Mouse (Mus musculus) layer of hippocampus, adult 2 months (tissue): ENCODE data around the gene Aak1. TPM values are rescaled to one million over a fixed set of nuclear protein-coding genes. Genes with fewer than 3 reads are reported as not detected.
"Not testable (repeated sequence)": the region's sequence is repeated elsewhere in the genome, so short reads cannot be mapped to it uniquely, and the experiment has no call there.

Source experiments
- DNase-seq, 2 experiments: peaks; one replicate each; pipeline ENCODE4 v3.0.0; 2022; ENCODE audit warnings: low spot score in 2 of 2
- H3K27ac ChIP-seq: fragments of 200-600 bp; 2 replicates; pipeline ENCODE4 v1.8.1; 2022
- H3K4me3 ChIP-seq: fragments of 200-600 bp; 2 replicates; pipeline ENCODE4 v1.8.1; 2022; ENCODE audit warnings: mild to moderate bottlenecking
- CTCF ChIP-seq: fragments of 200-600 bp; conservative IDR thresholded peaks from 2 replicates; pipeline ENCODE4 v1.8.1; 2022; ENCODE audit warnings: antibody characterized with exemption, mild to moderate bottlenecking, moderate library complexity
- total RNA-seq, 2 experiments: library from RNA; stranded (reverse); gene quantifications; 2 replicates each; pipeline ENCODE4 v1.2.3; 2021

Aak1 gene
- total RNA-seq, 2 experiments from 2014 or later = 445 to 462 TPM

DNA sequence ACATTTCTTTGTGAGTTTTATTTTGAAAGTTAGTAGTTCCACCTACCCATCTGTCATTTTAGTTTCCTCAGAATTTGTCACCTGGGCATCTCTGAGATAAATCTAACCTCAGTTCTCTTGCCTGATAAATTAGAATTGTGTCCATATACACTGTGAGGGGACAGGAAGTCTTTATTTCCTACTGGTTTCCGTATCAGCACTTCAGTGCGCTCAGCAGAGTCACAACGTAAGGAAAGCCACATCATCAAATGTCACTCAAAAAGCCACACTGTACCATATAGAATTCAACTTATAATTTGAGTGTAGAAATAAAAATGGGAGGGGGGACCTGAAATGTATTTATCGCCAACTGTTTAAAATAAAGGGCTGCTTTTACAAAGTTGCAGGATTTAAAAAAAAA, 144.9 kb downstream of the Aak1 start:
- no peak for TF ChIP-seq CTCF
- no peak for DNase-seq
- H3K27ac ChIP-seq = no peak overlapping the region
- H3K4me3 ChIP-seq = no peak overlapping the region

DNA sequence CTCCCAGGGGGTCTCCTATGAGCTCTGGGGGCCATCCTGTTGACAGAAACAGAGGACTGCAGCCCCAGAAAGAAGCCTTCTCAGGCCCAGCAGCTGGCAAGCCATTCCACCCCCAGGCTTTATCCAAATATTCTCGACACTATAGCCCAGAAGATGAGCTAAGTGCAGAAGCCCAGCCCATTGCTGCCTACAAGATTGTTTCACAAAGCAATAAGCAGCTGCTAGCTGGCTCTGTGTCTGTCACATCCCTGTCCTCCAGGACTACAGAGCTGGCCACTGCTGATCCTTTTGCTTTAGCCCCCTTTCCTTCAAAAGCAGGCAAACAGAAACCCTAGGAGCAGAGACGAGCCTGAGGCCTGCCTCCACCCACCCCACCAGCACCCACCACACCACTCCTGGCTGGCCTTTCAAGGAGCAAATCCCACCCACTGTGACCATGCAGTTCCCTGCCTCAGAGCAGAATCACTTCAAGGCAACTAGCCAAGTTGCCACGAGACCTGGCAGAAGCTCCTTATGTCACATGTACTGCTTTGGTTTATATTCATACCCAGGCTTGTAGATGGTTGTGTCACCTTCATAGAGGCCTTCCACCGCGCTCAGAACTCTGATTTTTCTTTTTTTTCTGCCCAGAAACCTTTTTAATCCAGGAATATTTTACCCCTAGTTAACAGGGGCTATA, 147.5 kb downstream of the Aak1 start:
- Histone ChIP-seq H3K4me3 (no peak overlapping the region), H3K27ac (peak overlapping the region; percentile 63)
- DNase-seq = peak; percentile 30 to 38
- TF ChIP-seq CTCF = no peak

GRCm38 (mm10) chr6:86997360-86997759, 148.0 kb downstream of the Aak1 start:
- Histone ChIP-seq H3K4me3 (no peak overlapping the region), H3K27ac (0 out of 2 replicates have a peak overlapping the region, but pooled peaks have one; percentile 63)
- no peak for TF ChIP-seq CTCF
- no peak for DNase-seq

- Histone ChIP-seq H3K4me3 (no peak overlapping the region), H3K27ac (peak overlapping the region; percentile 46)
- DNase-seq = no peak
- TF ChIP-seq CTCF = no peak
Observed at GRCm38 (mm10) chr6:87001995-87002394, 152.7 kb downstream of the Aak1 start.

DNA sequence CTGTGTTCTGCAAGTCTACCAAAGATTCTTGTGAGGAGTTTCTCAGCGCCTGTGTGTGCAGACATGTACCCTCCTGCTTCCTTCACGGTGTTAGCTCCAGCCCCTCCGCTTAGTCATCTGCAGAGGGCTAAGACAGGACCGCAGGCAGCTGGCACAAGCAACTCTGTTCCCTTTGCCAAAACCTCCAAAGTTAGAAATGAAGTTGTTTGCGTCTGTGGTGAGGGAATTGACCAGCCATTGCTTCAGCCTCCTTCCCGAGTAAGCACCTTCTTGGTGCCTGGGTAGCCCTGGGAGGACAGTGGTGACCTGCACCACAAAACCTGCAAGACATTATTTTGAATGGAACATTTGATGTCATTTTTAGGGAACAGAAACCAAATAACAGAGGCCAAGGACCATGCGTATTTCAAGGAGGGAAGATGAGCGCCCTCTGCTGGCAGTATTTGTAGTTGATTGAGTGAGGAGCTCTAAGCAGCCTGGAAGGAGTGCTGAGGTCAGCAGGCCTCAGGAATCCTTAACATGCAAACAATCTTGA, 153.3 kb downstream of the Aak1 start:
- peak overlapping the region; percentile 46 for H3K27ac ChIP-seq
- H3K4me3 ChIP-seq = peak overlapping the region; percentile 23; the same call in 1 of the 2 replicates
- TF ChIP-seq CTCF = peak; percentile 97
- DNase-seq = peak; percentile 71 to 83

DNA sequence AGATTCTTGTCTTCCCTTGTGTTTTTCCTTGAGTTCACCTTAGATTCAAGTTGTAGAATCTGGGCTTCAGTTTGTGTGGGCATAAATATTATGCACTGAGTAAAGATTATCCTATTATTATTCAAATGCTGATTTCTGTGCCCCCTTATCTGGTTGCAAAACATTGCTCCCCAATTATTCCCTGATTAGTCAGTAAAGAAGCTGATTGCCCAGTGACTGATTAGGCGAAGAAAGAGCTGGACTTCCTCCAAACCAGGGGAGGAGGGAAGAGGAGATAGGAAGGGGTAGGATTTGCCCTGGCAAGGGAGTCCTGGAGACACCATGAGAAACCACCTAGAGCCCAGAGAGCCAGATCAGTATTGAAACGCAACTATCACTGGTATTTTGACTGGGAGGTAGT, 154.8 kb downstream of the Aak1 start:
- Histone ChIP-seq H3K27ac (no peak overlapping the region), H3K4me3 (no peak overlapping the region)
- TF ChIP-seq CTCF = no peak
- no peak for DNase-seq

GRCm38 (mm10) chr6:87005577-87005976, 156.3 kb downstream of the Aak1 start:
- no peak for TF ChIP-seq CTCF
- no peak overlapping the region for H3K27ac ChIP-seq
- H3K4me3 ChIP-seq = no peak overlapping the region
- DNase-seq = no peak

DNA sequence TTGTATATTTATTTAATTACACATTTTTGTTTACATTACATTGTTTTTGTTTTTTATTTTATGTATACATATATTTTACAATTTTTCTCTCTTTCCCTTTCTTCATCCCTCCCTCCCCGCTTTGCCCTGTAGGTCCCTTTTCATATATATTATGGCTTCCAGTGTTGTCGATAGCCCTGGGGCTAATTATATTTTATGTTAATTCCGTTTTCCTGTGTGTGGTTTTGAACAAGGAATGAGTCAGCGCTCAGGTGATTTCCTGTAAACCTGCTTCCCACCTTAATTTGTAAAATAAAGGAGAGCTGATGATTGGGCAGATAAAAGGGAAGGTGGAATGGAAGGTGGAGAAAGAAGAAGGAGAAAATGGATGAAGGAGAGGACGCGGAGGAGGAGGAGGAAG, 159.6 kb downstream of the Aak1 start, which contains the start of gene Nfu1:
Gene Nfu1, plus strand, starts transcription at position 350 of the 400 bp plus-strand sequence.
- TF ChIP-seq CTCF = no peak
- peak within 1 kb of the TSS; percentile 97 for H3K27ac ChIP-seq
- DNase-seq = no peak
- H3K4me3 ChIP-seq = peak within 1 kb of the TSS; percentile 80

DNA sequence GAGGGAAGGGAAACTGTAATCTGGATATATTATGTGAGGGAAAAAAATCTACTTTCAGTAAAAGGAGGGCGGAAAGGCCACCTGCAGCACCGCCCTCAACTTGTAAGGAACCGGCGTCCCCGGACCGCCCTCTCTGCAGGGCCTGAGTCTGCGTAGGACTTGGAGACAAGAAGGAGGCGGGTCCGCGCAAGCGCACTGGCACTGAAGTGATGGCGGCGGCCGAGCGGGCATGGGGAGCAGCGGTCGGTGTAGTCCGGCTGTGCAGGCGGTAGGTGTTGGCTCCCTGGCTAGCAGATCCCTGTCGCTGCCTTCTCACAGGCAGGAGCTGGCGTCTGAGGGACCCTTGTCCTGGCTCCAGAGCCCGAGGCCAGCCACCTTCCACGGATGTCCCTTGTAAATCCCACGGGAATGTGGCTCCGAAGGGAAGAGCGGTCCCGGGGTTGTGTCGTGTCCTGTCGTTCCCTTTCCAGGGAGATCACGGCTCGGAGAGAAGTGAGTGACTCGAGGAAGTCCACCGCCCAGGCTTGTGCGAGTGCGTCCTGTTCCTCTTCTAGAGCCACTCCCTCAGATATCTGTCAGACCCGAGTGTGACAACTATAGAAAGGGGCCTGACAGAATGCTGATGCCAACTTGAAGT, 160.5 kb downstream of the Aak1 start:
- TF ChIP-seq CTCF = no peak
- DNase-seq = peak; percentile 94 to 95
- H3K27ac ChIP-seq = peak overlapping the region; percentile 97
- H3K4me3 ChIP-seq = peak overlapping the region; percentile 80

DNA sequence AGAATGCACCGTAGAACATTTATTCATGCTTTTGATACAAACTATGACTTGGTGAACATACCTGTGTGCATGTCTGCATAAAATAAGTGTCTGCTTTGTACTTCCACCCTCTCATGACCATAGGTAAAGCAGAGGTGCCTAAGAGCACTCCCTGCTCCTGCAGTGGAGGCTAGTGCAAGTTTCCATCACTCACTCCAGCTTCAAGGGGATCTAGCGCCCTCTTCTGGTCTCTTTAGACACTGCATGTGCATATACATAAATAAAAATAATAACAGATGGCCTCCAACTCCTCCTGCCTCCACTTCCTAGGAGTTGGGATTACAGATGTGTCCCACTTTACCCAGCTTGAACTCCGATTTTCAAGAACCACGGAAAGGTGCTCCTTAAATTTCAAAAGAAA, 167.6 kb downstream of the Aak1 start:
- H3K27ac ChIP-seq = no peak overlapping the region
- no peak overlapping the region for H3K4me3 ChIP-seq
- TF ChIP-seq CTCF = peak; percentile 79
- DNase-seq = peak in 1 of 2 experiments; percentile 58

DNA sequence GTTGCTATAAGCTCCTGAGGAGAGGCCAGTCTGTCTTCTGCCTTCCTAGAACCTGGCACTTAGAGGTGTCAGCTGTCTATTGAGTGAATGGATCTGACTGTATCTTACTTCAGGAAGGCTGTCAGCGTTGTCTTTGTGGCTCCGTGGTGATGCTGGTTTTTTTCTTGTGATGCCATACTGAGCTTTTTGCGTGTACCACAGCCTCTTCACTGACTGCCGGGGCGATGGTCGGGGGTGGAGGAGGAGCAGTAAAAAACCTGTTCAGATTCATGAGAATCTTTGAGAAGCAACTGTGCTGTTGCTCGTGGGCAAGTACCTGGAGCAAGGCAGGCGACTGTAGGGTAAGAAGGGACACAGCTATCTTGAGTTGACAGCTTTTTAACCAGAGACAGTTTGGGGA, 169.6 kb downstream of the Aak1 start:
- H3K4me3 ChIP-seq = no peak overlapping the region
- no peak for TF ChIP-seq CTCF
- H3K27ac ChIP-seq = no peak overlapping the region
- DNase-seq = no peak

DNA sequence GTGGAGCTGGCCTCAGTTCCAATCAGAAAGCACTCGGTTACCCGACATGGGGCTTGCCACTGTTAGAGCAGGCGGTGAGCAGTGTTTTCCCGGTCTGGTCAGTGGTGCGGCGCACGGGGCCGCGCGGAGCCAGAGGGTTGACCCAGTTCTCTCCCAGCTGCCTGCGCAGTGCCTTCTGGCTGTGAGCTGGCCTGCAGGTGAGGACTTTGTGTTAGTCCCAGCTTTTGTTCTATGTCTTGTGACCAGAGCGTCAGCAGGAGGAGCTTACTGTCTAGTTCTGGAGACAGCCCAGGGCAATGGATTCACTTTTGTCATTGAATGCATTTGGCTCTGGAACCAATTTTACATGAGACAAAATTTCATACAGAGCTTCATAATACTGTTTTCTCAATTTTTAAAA, 172.5 kb downstream of the Aak1 start:
- no peak for TF ChIP-seq CTCF
- Histone ChIP-seq H3K4me3 (no peak overlapping the region), H3K27ac (no peak overlapping the region)
- DNase-seq = no peak

GRCm38 (mm10) chr6:87026980-87027379, 177.7 kb downstream of the Aak1 start:
- no peak for TF ChIP-seq CTCF
- no peak for DNase-seq
- H3K27ac ChIP-seq = no peak overlapping the region

GRCm38 (mm10) chr6:87028881-87029280, 179.6 kb downstream of the Aak1 start:
- no peak for DNase-seq
- TF ChIP-seq CTCF = no peak
- Histone ChIP-seq H3K4me3 (no peak overlapping the region), H3K27ac (no peak overlapping the region)

More at GRCm38 (mm10) chr6:87026980-87027379, 177.7 kb downstream of the Aak1 start:
- no peak overlapping the region for H3K4me3 ChIP-seq

- H3K27ac ChIP-seq, H3K4me3 ChIP-seq, DNase-seq: not testable (repeated sequence)
Observed at GRCm38 (mm10) chr6:87031310-87031709, 182.0 kb downstream of the Aak1 start.
